Mouse (Mus musculus) kidney, embryonic 16.5 days (tissue): ENCODE results near the gene Borcs6. TPM values are rescaled to one million over a fixed set of nuclear protein-coding genes. Genes with fewer than 3 reads are reported as not detected.

Experiments used
- ATAC-seq: fragments of 200-750 bp; cut with Nextera tagmentation; 2 replicates; pipeline ENCODE4 v1.8.0; 2017; ENCODE audit warnings: moderate TSS enrichment; ENCODE audit not compliant: low FRiP score, low TSS enrichment
- H3K27ac ChIP-seq: fragments of 300-500 bp; sonication (generic); 2 replicates; pipeline ENCODE4 v1.5.1; 2014; ENCODE audit warnings: low read length
- H3K27me3 ChIP-seq: fragments of 300-500 bp; sonication (generic); 2 replicates; pipeline ENCODE4 v1.6.1; 2014; ENCODE audit warnings: low read length, control low read depth, mixed read lengths; ENCODE audit not compliant: insufficient read depth
- H3K36me3 ChIP-seq: fragments of 300-500 bp; sonication (generic); 2 replicates; pipeline ENCODE4 v1.6.1; 2014; ENCODE audit warnings: low read length, control low read depth, mixed read lengths; ENCODE audit not compliant: insufficient read depth
- H3K4me1 ChIP-seq: fragments of 300-500 bp; sonication (generic); 2 replicates; pipeline ENCODE4 v1.6.1; 2014; ENCODE audit warnings: low read length, control low read depth, mixed read lengths; ENCODE audit not compliant: insufficient read depth
- H3K4me2 ChIP-seq: fragments of 300-500 bp; sonication (generic); replicated peaks from 2 replicates; pipeline ENCODE4 v1.6.1; 2014; ENCODE audit warnings: low read depth, low read length
- H3K4me3 ChIP-seq: fragments of 300-500 bp; sonication (generic); 2 replicates; pipeline ENCODE4 v1.5.1; 2014; ENCODE audit warnings: mild to moderate bottlenecking, low read length
- H3K9ac ChIP-seq: fragments of 300-500 bp; sonication (generic); replicated peaks from 2 replicates; pipeline ENCODE4 v1.6.1; 2014; ENCODE audit warnings: low read length
- H3K9me3 ChIP-seq: fragments of 300-500 bp; sonication (generic); 2 replicates; pipeline ENCODE4 v1.6.1; 2016; ENCODE audit warnings: low read length, control low read depth
- WGBS: fragments of 180-500 bp; shearing (Covaris S2); extraction: QIAGEN DNeasy Blood & Tissue Kit; methylation state at CpG from one replicate; pipeline ENCODE4 v1.1.7; 2014; 5-methylcytosine and 5-hydroxymethylcytosine counted together
- polyA plus RNA-seq: library from polyadenylated mRNA; unstranded; fragments of >200 nt; fragmentation: Nextera tagmentation; extraction: Ambion mirVana; gene quantifications from 2 replicates; pipeline ENCODE4 v1.2.1, GENCODE M21; 2015

Gene Borcs6
- polyA plus RNA-seq, 1 experiment from 2014 or later, result 8.0 TPM

DNA sequence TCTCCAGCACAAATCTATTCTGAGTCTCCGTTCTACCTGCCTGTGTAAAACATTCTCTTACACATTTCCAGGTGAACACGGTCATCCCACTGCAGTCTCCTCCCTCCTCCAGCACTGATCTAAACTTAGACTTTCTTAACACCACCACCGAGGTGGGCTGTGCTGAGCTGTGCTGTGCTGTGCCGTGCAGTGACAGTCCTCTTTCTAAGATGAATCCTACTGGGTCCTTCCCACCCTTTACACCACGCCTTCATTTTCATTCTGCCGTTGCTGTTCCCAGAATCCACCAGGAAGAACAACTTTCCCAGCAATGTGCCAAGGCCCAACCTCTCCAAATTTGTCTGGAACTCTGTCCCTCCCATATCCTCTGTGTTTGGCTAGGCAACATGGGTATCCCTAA is 26.9 kb downstream of the Borcs6 start:
- Histone ChIP-seq H3K9ac (0 out of 2 replicates have a peak overlapping the region, but pooled peaks have one; percentile 13), H3K4me1 (peaks cover 35% of the 10 kb centered on the region), H3K36me3 (peaks cover 11% of the 10 kb centered on the region; the same call in 1 of the 2 replicates), H3K4me3 (no peak overlapping the region), H3K27ac (peak overlapping the region; percentile 70; the same call in 1 of the 2 replicates), H3K4me2 (no peak overlapping the region), H3K27me3 (no peaks in the 10 kb centered on the region), H3K9me3 (no peaks in the 10 kb centered on the region)
- 46% methylated on average over 6 of the region's 6 CpGs for WGBS
- ATAC-seq, result no peak

DNA sequence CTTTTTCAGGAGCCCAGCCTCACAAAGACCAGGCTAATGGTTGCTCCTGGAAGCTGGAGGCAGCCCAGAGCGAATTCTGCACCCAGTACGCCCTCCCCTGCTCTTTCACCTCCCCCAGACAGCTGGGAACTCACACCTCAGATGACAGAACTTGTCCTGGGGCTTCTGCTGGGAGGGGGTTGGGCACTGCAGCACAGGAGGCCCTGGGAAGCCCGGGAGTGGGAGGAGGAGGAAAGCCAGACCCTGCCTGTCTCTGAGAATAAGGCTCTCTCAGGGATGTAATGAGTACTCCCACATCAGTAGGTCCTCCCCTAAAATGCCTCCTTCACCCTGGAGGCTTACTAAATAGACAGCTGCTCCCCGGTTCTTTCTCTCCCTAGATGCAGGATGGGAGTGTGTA is 27.6 kb downstream of the Borcs6 start:
- H3K4me3 ChIP-seq, result no peak overlapping the region
- WGBS, result 16% methylated on average over 4 of the region's 4 CpGs
- ATAC-seq, result peak; percentile 69
- peaks cover 14% of the 10 kb centered on the region; the same call in 1 of the 2 replicates for H3K36me3 ChIP-seq
- H3K9me3 ChIP-seq, result no peaks in the 10 kb centered on the region
- H3K4me1 ChIP-seq, result peaks cover 37% of the 10 kb centered on the region
- H3K27ac ChIP-seq, result peak overlapping the region; percentile 97
- no peak overlapping the region for H3K4me2 ChIP-seq
- no peaks in the 10 kb centered on the region for H3K27me3 ChIP-seq
- peak overlapping the region; percentile 13; the same call in 1 of the 2 replicates for H3K9ac ChIP-seq

GRCm38 (mm10) chr11:69087597-69087996 is 28.1 kb downstream of the Borcs6 start:
- WGBS, result 54% methylated on average over 2 of the region's 2 CpGs
- no peak overlapping the region for H3K4me3 ChIP-seq

GRCm38 (mm10) chr11:69088103-69088855 is 28.8 kb downstream of the Borcs6 start, which contains the start of gene Vamp2:
Gene Vamp2, plus strand, starts transcription at chr11:69088490.
- Histone ChIP-seq H3K9ac (peak within 1 kb of the TSS; percentile 99), H3K4me3 (peak within 1 kb of the TSS; percentile 100), H3K4me1 (peaks cover 37% of the 10 kb centered on the region), H3K4me2 (peak within 1 kb of the TSS; percentile 72), H3K36me3 (peaks cover 18% of the 10 kb centered on the region; the same call in 1 of the 2 replicates), H3K27me3 (no peaks in the 10 kb centered on the region), H3K9me3 (no peaks in the 10 kb centered on the region), H3K27ac (peak within 1 kb of the TSS; percentile 97)
- peak; percentile 72 for ATAC-seq
- under 1% methylated on average over 60 of the region's 67 CpGs for WGBS

More at GRCm38 (mm10) chr11:69087597-69087996, 28.1 kb downstream of the Borcs6 start:
- peak overlapping the region; percentile 97 for H3K27ac ChIP-seq
- peak overlapping the region; percentile 99; the same call in 1 of the 2 replicates for H3K9ac ChIP-seq
- H3K4me2 ChIP-seq, result no peak overlapping the region
- peaks cover 16% of the 10 kb centered on the region; the same call in 1 of the 2 replicates for H3K36me3 ChIP-seq
- ATAC-seq, result peak; percentile 29
- H3K9me3 ChIP-seq, result no peaks in the 10 kb centered on the region
- no peaks in the 10 kb centered on the region for H3K27me3 ChIP-seq
- H3K4me1 ChIP-seq, result peaks cover 37% of the 10 kb centered on the region

- 11% methylated on average over 25 of the region's 25 CpGs for WGBS
- peaks cover 37% of the 10 kb centered on the region for H3K4me1 ChIP-seq
- no peaks in the 10 kb centered on the region for H3K27me3 ChIP-seq
- H3K9me3 ChIP-seq, result no peaks in the 10 kb centered on the region
- peak overlapping the region; percentile 100 for H3K4me3 ChIP-seq
- peak overlapping the region; percentile 72 for H3K4me2 ChIP-seq
- ATAC-seq, result peak; percentile 29; the same call in 1 of the 2 replicates
- H3K27ac ChIP-seq, result peak overlapping the region; percentile 97
- peak overlapping the region; percentile 99 for H3K9ac ChIP-seq
- H3K36me3 ChIP-seq, result peaks cover 18% of the 10 kb centered on the region; the same call in 1 of the 2 replicates
Observed at GRCm38 (mm10) chr11:69088856-69089615, 29.5 kb downstream of the Borcs6 start.

- 77% methylated on average over 12 of the region's 12 CpGs for WGBS
- H3K9ac ChIP-seq, result peak overlapping the region; percentile 99
- H3K9me3 ChIP-seq, result no peaks in the 10 kb centered on the region
- H3K27me3 ChIP-seq, result no peaks in the 10 kb centered on the region
- peaks cover 18% of the 10 kb centered on the region; the same call in 1 of the 2 replicates for H3K36me3 ChIP-seq
- peak overlapping the region; percentile 100 for H3K4me3 ChIP-seq
- H3K27ac ChIP-seq, result 0 out of 2 replicates have a peak overlapping the region, but pooled peaks have one; percentile 3
- no peak for ATAC-seq
- peaks cover 41% of the 10 kb centered on the region for H3K4me1 ChIP-seq
- peak overlapping the region; percentile 72 for H3K4me2 ChIP-seq
Observed at GRCm38 (mm10) chr11:69089616-69090290, 30.2 kb downstream of the Borcs6 start.

DNA sequence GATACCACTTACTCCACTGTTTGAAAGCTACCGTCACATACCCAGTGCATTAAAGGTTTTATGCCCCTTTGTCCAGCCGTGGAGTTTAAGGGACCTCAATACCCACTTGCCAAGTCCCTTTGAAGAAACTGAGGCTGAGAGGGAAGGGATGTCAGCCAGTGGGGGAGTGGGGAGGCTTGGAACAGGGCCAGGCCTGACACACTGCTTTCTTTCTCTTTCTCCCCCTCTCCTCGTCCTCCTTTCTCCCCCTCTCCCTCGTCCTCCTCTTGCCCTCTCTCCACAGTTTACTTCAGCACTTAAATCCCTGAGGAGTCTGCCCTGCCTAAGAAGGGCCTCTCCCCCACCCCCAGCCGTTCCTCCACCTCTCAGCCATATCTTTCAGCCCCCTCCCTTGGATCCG is 30.9 kb downstream of the Borcs6 start:
- Histone ChIP-seq H3K9me3 (no peaks in the 10 kb centered on the region), H3K4me1 (peaks cover 41% of the 10 kb centered on the region), H3K27ac (0 out of 2 replicates have a peak overlapping the region, but pooled peaks have one; percentile 3), H3K36me3 (peaks cover 18% of the 10 kb centered on the region; the same call in 1 of the 2 replicates), H3K4me2 (peak overlapping the region; percentile 72), H3K9ac (peak overlapping the region; percentile 19; the same call in 1 of the 2 replicates), H3K4me3 (0 out of 2 replicates have a peak overlapping the region, but pooled peaks have one; percentile 9), H3K27me3 (no peaks in the 10 kb centered on the region)
- 63% methylated on average over 6 of the region's 6 CpGs for WGBS
- ATAC-seq, result no peak

GRCm38 (mm10) chr11:69091566-69092385 is 32.3 kb downstream of the Borcs6 start:
- H3K9ac ChIP-seq, result no peak overlapping the region

More at GRCm38 (mm10) chr11:69091566-69092385, 32.3 kb downstream of the Borcs6 start:
- Histone ChIP-seq H3K36me3 (peaks cover 18% of the 10 kb centered on the region; the same call in 1 of the 2 replicates), H3K27ac (no peak overlapping the region), H3K27me3 (no peaks in the 10 kb centered on the region), H3K4me3 (no peak overlapping the region), H3K4me2 (no peak overlapping the region), H3K4me1 (peaks cover 47% of the 10 kb centered on the region), H3K9me3 (no peaks in the 10 kb centered on the region)
- ATAC-seq, result no peak
- 69% methylated on average over 7 of the region's 7 CpGs for WGBS
